Mouse (Mus musculus) spleen, postnatal 36 days (tissue): ENCODE results near the gene Hdac8.

Experiments
- DNase-seq, 2 experiments: peaks; one replicate each; pipeline ENCODE4 v3.0.0; 2022; ENCODE audit warnings: low spot score in 2 of 2, mixed read lengths in 1 of 2

Hdac8 gene

GRCm38 (mm10) chrX:102339396-102340155, 165.6 kb downstream of the Hdac8 start:
- no peak for DNase-seq

- no peak for DNase-seq
Measured at GRCm38 (mm10) chrX:102319696-102320095, 185.5 kb downstream of the Hdac8 start.

DNA sequence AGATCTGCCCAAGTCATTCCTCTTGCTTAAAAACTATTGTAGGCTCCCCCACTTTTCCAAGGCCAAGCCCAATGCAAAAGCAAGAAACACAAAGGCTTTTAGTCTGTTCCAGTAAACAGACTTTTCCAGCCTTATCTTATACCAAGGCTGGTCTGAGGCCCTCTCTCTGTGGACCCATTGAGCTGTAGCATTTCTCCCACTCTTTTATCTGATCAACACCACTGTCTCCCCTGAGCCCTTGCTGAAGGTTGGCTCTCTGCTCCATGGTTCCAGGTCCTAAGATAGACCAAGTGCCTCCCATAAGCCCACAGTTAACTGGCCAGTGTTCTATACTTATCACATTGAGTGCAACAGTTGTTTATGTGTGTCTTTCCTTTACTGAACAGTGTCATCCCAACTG, 185.9 kb downstream of the Hdac8 start:
- no peak for DNase-seq

DNA sequence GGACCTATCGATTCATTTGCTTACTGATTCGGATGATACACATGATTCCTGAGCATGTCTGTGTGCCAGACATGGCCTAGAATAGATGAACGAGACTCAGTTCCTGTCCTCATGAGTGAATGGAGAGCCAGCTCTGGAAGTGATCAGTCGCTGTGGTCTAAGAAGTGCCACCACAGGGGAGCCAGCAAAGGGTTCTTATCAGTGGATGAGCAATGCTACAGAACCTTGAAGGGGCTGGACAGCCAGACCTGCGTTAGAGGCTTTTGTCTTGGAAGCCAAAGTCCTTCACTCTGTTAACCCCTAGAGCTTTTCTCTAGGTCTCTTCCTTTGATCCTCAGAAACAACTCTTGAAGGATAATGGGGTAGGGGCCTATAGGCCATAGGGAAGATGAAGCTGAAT, 186.4 kb downstream of the Hdac8 start:
- no peak for DNase-seq

DNA sequence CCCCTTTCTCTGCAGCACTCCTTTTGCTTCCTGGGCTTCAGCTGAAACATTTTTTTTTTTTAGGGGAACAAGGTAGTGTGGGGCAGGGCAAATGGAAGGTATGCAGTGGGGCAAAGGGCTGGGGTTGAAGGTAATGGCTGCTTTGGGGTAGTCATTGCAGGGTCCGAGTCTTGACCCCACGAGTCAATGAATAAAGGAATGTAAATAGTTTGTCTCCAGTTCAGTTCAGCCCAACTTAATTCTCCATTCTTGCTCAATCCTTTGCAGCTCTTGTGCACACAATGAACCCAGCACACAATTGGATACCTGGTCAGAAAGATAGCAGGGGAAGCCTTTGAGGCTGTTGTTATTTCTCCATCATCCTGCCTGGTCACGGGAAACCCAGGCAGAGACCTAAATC, 194.0 kb downstream of the Hdac8 start:
- no peak for DNase-seq

- DNase-seq = no peak
Measured at GRCm38 (mm10) chrX:102307511-102307910, 197.6 kb downstream of the Hdac8 start.

DNA sequence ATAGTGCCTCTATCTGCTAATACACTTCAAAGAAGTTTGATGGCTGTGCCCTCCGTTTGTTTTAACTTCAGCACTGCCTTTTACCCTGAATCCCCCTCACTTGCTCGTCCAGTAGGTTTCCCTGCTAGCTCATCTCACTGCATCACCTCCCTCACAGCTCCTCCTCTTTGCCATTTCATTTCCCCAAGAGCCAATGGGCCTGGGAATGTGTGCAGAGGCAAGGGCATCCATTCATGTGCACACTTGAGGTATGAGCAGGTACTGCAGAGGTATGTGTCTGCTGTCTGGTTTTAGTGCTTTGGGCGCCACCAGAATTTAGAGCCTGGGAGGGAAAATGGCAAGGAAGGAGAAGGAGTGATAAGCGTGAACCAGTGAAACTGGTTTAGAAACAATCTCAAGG, 199.4 kb downstream of the Hdac8 start:
- DNase-seq = no peak

DNA sequence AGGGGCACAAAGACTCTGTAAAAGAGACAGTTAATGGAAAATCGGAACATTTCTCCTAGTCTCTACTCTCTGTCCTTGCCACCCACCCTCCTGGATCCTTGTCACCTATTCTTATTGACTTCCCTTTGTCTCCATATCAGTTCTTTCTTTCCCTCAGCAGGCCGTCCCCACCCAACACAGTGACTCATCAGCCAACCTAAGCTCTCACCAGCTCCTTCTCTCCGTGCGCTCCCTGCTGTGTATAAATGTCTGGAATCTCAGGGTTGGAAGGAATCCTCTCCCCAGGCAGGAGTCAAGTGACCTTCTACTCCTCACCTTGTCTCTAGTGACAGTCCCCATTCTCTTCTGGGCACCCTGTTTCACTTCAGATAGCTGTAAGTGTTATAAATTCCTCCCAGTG, 200.2 kb downstream of the Hdac8 start:
- no peak for DNase-seq

DNA sequence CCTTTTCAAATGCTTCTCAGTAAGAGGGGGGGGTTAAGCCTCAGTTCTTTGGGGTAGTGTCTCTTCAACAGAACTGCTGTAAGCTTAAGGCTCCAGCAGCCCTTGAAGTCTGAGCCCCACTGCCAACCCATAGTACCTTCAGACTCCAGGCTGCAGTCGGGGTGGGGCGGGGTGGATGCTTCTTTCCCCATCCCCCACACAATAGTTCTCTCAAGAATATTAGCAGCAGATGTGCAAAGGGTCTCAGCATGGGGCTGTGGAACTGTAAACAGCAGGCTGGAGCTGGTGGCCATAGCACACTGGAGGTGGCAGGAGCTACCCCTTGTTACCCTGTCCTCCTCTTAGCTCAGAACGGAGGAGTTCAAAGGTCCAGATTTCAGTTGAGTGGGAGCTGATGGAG, 202.7 kb downstream of the Hdac8 start:
- no peak for DNase-seq

GRCm38 (mm10) chrX:102284889-102285288, 220.3 kb downstream of the Hdac8 start:
- no peak for DNase-seq

GRCm38 (mm10) chrX:102262620-102263345, 242.4 kb downstream of the Hdac8 start:
- no peak for DNase-seq

GRCm38 (mm10) chrX:102259772-102260171, 245.4 kb downstream of the Hdac8 start:
- no peak for DNase-seq

GRCm38 (mm10) chrX:102253892-102254291, 251.3 kb downstream of the Hdac8 start:
- DNase-seq = no peak

DNA sequence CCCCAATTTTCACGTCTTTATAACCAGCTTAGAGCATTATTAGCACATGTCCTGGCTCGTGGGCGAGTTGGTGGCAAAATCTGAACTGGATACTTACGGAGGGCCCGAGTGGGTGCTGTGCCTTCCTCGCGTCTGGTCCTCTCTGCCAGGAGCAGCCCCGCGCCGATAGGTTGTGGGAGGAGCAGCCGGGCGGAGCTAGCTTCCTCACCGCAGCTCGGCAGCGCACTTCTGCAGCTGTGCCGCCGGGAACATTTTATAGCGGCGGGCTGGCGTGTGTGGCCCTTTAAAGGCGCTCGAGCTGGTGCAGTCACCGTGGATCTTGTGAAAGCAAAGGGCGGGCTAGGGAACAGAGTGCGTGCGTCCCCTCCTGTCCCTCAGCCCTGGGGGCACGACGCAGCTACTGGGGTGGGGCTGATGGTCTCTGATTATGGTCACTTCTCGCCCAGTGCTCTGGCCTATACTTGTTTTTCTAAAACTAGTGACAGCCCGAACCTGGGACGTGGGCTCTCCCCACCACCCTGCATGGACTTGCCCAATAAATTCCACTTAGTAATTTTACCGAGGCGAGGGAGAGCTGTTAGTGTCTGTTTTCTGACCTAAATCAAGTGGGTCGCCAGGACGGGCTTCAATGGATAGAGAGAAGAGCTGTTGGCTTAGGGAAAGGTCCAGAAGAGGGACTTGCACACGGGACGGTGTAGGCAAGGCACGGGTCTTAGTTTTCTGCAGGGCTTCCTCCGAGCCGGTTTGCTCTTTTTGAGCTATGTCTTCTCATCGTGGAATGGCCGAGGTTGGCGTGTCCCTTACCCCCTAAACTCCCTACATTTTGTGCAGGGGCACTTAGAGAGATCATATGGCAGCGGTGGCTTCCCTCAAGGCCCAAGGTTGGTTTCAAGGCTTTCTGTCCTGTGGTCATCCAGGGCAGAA, 253.0 kb downstream of the Hdac8 start, which contains the start of gene Cited1:
TSS of gene Cited1 (minus strand) at position 245 of the 924 bp plus-strand sequence.
- peak; percentile 21 to 27 for DNase-seq

DNA sequence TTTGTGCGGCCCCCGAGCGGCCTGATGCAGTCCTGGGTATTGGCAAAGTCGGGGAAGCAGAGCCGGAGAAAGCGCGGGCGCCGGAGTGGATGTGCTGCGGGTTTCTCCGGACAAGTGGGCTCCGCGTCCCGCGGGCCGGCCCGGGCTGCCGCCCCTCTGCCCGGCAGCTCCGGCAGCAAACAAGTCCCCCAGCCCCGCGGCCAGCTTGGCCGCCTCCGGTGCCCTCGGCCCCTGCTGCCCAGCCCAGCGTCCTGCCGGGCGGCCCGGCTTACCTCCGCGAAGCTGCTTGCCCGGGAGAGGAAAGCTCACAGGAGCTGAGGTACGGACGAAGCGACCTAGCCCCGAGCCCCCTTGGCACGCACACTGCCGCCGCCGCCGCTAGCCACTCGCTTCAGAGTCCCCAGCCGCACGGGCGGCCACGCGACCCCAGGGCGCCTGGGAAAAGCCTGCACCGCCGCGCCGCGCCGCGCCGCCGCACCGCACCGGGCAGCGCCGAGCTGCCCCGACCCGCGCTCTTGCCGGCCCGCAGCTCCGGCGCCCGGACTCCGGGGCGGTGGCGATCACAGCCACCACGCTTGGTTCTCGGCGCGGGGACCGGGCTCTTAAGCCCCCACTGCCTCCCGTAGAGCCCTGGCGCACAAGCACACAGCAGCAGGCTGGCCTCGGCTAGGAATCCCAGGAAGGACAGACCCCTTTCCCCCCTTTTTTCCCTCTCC, 253.8 kb downstream of the Hdac8 start:
- no peak for DNase-seq

- DNase-seq = no peak
Measured at GRCm38 (mm10) chrX:102250891-102251170, 254.3 kb downstream of the Hdac8 start.

- no peak for DNase-seq
Measured at GRCm38 (mm10) chrX:102250150-102250890, 254.8 kb downstream of the Hdac8 start.

DNA sequence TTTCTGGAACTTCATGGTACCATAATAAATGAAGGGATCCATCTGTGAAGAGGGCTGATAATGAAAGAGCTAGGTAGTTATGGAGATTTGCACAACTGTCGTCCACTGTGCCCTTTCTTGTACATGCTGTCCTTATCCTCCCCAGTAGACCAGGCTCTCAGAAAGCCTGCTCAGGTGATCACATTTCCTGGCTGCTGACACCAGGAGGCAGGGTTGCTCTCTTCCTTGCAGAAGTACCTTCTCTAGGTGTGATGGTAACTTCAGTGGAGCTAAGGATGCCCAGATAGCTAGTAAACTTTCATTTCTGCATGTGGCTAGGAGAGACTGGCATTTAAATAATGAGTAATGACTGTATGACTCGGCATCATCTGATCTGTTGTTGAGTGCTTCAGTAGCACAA, 260.8 kb downstream of the Hdac8 start:
- DNase-seq = no peak
